Mouse (Mus musculus): Measurements from ENCODE around the gene Ugt2b38. TPM values are rescaled to one million over a fixed set of nuclear protein-coding genes. Genes with fewer than 3 reads are reported as not detected.
"Not testable (repeated sequence)": the region's sequence is repeated elsewhere in the genome, so short reads cannot be mapped to it uniquely, and the experiment has no call there.

Ugt2b38 gene
- total RNA-seq (2021), result not detected
- long read RNA-seq, experiment 1, result 0 reads
- long read RNA-seq, experiment 2, result 0 reads

DNA sequence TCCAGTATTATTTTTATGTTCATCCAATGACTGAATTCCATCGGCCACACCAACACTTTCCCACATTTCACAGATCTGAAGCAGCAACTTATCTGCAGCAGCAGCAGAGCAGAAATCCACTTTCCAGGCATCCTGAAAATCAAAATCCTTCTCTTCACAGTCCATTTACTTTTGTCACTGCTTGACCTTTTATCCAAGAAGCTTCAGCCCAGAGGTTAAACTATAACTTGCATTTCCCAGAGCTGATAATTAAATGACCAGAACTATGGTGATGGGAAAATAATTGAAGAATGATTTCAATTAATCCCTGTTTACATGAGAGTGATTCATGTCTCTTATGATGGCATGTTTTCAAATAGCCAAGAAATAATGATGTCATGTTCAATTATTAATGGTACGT lies at the start of gene Ugt2b38:
Gene Ugt2b38 (minus strand): TSS at position 163 of the 400 bp plus-strand sequence.
- DNase-seq, result not testable (repeated sequence)

GRCm38 (mm10) chr5:87458810-87459209 lies 34.8 kb upstream of the Ugt2b38 start:
- DNase-seq, result no peak

GRCm38 (mm10) chr5:87457701-87458100 lies 33.7 kb upstream of the Ugt2b38 start:
- no peak for DNase-seq

DNA sequence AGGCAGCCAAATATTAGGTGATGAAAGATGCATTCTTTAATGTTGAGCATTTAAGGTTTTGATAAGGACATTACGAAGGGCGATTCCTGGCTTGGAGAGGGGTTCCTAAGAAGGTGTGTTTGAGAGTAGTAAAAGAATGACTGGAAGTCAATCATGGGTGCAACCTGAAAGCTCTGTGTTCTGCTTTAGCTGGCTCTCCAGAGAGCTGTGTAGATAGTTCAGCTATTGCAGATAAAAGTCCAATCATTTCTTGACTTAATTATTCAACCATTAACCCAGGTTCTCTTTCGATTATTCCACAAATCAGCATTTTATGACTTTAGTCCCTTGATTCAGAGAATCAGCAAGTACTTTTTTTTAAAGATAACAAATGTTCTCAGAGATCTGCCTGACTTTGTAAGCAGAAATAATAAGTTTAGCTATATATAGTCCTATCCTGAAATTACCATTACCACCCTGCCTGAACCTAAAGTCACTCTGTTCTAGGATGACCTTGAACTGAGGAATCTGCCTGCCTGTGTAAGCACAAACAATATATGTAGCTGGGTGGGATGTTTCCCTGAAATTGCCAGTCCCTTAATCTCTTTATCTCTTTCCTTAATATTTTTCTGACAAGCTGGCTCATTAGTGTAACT lies 32.3 kb upstream of the Ugt2b38 start:
- no peak for DNase-seq

DNA sequence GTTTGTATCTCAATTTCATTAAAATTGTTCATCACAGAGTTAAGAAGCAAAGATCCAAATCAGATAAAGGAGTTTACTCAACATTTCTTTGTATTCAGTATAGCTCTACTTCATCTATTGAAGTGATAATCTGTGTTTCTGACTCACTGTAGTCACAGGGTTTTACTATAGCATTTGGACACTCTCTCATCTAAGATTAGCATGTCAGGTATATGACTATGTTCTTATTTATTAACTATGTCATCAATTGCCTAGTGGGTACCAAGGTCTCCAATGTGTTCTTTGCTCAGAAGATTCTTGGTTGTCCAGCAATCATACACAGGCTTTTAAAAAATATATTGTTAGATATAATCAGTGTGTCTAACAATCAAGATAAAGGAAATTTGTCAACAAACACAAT lies 31.5 kb upstream of the Ugt2b38 start:
- no peak for DNase-seq

DNA sequence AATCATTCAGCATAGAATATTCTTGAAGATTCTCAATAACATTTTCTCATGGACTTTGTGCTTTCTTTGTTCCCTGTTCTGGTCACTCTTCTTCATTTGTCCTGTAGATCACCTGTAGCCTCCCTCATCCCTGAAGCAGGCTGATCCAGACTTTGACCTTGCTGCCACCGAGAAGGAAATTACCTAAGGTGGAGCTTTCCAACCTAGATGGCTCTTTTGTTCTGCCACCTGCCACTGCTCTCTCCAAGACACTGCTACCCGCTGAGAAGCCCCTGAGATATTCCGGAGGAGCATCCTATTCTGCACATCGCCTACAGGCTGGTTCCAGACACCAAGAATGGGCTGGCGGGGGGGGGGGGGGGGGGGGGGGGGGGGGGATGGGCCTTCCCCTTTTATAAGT lies 28.5 kb upstream of the Ugt2b38 start:
- not testable (repeated sequence) for DNase-seq

- DNase-seq, result no peak
These were observed 12.3 kb upstream of the Ugt2b38 start for GRCm38 (mm10) chr5:87436264-87436663.

GRCm38 (mm10) chr5:87425676-87426075 lies 1.7 kb upstream of the Ugt2b38 start:
- DNase-seq, result no peak

DNA sequence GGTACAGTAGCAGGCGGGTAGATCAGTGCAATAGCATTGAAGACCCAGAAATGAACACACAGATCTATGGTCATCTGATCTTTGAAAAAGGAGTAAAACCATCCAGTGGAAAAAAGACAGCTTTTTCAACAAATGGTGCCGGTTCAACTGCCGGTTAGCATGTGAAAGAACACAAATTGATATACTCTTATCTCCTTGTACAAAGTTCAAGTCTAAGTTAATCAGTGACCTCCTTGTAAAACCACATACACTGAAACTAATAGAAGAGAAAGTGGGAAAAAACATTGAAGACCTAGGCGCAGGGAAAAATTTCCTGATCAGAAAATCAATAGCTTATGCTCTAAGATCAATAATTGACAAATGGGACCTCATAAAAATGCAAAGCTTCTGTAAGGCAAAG lies 27.0 kb downstream of the Ugt2b38 start:
- DNase-seq, result no peak

DNA sequence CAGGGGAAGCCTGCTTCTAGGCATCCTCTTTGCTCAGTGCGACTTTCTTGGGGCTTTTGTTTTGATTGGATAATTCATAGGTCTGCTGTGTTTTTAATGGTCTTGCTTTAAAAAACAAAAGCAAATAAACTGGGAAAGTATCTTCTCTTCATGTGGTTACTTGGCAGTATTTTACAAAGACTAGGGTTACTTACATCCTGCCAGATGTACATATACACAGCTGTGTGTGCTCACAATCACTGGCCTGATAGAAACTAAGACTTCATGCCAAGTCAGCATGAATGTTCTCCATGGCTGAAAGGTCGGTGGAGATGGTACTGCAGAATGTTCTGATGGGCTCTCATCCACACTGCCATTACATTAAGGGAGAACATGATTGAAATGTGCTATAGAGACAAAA lies 33.2 kb downstream of the Ugt2b38 start:
- no peak for DNase-seq

GRCm38 (mm10) chr5:87380234-87380633 lies 43.8 kb downstream of the Ugt2b38 start:
- DNase-seq, result no peak

DNA sequence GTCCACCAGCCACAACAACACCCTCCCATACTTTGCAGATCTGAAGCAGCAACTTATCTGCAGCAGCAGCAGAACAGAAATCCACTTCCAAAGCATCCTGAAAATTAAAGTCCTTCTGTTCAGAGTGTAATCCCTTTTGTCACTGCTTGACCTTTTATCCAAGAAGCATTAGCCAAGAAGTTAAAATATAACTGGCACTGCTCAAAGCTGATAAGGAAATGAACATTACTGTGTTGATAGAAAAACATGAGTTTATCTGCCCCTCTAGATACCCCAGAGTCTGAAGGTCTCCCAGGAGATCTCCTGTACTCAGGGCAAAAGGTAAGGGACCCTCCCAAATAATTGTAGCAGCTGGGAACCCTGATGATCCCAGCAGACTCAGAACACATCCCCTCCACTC lies 44.2 kb downstream of the Ugt2b38 start:
- DNase-seq, result no peak

GRCm38 (mm10) chr5:87375874-87376383 lies 48.1 kb downstream of the Ugt2b38 start:
- DNase-seq, result no peak

GRCm38 (mm10) chr5:87373502-87373863 lies 50.5 kb downstream of the Ugt2b38 start:
- DNase-seq, result no peak

GRCm38 (mm10) chr5:87372788-87373501 lies 51.1 kb downstream of the Ugt2b38 start:
- not testable (repeated sequence) for DNase-seq

Other genes starting within 250 kb of the Ugt2b38 start
- gene Ugt2b37, start 169.4 kb downstream of the Ugt2b38 start, total RNA-seq (2021), result not detected
- not detected for gene Ugt2a3, start 87.0 kb downstream of the Ugt2b38 start, total RNA-seq (2021)
- not detected for gene Ugt2a2, start 58.1 kb upstream of the Ugt2b38 start, total RNA-seq (2021)
- gene Gm43638, start 62.6 kb upstream of the Ugt2b38 start, total RNA-seq (2021), result not detected
- not detected for gene Ugt2a1, start 66.7 kb upstream of the Ugt2b38 start, total RNA-seq (2021)
- gene Sult1b1, start 114.0 kb upstream of the Ugt2b38 start, total RNA-seq (2021), result not detected
- not detected for gene Sult1d1, start 144.8 kb upstream of the Ugt2b38 start, total RNA-seq (2021)
- gene Sult1e1, start 167.4 kb upstream of the Ugt2b38 start, total RNA-seq (2021), result 1 to 10 TPM in 1 of 2 experiments, under 1 TPM in 1; 0.36 to 4.8 TPM
- not detected for gene Csn1s1, start 242.0 kb upstream of the Ugt2b38 start, total RNA-seq (2021)

Data from adrenal gland, postnatal 36 days (tissue).